Mouse (Mus musculus): ENCODE results near the gene Mrpl41.
"Not testable (repeated sequence)": the region's sequence is repeated elsewhere in the genome, so short reads cannot be mapped to it uniquely, and the experiment has no call there.

Mrpl41 gene

DNA sequence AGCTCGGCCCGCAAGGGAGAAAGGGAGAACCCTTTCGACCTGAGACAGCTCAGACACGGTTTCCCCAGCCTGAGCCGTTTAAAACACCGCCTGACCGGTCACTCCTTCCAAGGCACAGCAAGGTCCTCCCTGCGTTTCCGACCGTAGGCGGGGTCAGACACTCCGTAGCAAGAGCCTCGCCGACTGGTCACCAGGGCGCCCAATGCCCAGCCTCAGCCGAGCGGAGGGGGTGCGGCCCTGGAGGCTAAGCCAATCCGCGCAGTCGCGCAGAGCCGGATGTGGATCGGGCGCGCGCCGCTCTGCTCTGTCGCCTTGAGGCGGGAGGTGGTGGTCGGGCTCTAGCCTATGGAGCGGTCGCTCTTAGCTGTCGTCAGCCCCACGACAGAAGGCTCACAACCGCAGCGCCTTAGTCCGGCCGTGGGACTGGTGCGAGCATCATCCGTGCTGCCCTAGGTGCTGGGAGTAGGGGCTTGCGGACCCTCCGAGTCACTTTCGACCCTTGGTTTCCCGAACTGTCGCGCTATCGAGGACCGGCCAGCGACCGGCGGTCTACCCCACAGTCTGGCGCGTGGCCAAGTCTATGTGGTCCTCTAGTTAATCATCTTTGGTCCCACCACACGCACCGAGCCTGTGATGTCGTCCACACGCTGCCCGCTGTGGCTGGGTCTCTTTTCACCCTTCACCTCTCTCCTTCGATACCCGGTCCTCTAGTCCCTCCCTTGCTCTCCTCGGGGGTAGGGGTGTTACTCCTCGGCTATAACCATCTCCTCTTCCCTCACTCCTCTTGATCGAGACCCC, at the start of gene Mrpl41:
Gene Mrpl41, minus strand, starts transcription at position 193 of the 798 bp plus-strand sequence.
- peak; percentile 91 to 92 for DNase-seq (ENCODE audit: low read depth in 2 of 2, low spot score in 2 of 2)

DNA sequence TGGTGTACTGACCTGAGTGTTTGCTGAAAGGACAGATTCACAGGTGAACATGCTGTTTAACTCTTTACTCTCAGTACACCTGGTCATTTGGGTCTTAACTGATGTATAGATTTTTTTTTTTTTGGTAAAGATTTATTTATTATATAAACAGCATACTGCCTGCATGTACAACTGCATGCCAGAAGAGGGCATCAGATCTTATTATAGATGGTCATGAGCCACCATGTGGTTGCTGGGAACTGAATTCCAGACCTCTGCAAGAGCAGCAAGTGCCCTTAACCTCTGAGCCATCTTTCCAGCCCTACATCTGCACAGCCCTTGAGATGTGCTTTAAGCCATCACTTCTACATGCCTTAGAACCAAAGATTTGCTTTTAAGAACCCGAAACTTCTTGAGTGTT, 47.8 kb upstream of the Mrpl41 start:
- no peak for DNase-seq (ENCODE audit: low read depth in 2 of 2, low spot score in 2 of 2)

DNA sequence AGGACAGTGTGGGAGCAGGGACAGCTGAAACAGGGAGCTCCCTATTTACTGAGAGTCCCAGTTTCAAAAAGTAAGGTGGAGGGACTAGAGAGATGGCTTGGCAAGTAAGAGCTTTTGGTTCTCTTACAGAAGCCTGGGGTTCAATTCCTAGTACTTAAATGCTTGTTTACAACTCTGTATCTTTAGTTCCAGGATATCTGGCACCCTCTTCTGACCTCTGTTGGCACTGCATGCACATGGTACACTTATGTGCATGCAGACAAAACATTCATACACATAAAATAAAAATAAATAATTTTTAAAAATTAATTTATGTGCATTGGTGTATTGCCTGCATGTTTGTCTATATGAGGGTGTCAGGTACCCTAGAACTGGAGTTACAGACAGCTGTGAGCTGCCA, 33.4 kb upstream of the Mrpl41 start:
- no peak for DNase-seq (ENCODE audit: low read depth in 2 of 2, low spot score in 2 of 2)

- DNase-seq (ENCODE audit: low read depth in 2 of 2, low spot score in 2 of 2): no peak
Observed at GRCm38 (mm10) chr2:25006767-25007166, 31.9 kb upstream of the Mrpl41 start.

- no peak for DNase-seq (ENCODE audit: low read depth in 2 of 2, low spot score in 2 of 2)
Observed at GRCm38 (mm10) chr2:25003946-25004786, 29.3 kb upstream of the Mrpl41 start.

- DNase-seq (ENCODE audit: low read depth in 2 of 2, low spot score in 2 of 2): no peak
Observed at GRCm38 (mm10) chr2:25000544-25001235, 25.8 kb upstream of the Mrpl41 start.

DNA sequence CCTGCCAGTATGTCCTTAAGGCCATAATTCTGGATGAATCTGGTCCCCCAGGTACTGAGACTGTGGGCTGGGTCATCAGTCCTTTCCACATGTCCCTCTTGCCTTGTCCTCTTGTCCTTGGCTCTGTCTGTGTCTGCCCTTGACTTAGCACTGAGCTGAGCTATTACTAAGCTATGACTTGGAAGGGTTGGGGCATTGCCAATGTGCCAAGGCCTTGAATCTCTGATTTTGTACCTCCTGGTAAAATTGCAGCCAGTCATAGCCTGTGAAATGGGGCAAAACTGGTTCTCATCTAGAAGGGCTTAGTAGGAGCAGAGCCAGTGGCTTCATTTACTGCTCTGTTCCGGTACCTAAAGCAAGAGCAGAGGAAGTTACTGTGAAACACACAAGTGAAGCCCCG, 21.6 kb upstream of the Mrpl41 start:
- DNase-seq (ENCODE audit: low read depth in 2 of 2, low spot score in 2 of 2): no peak

GRCm38 (mm10) chr2:24995332-24995731, 20.4 kb upstream of the Mrpl41 start:
- no peak for DNase-seq (ENCODE audit: low read depth in 2 of 2, low spot score in 2 of 2)

DNA sequence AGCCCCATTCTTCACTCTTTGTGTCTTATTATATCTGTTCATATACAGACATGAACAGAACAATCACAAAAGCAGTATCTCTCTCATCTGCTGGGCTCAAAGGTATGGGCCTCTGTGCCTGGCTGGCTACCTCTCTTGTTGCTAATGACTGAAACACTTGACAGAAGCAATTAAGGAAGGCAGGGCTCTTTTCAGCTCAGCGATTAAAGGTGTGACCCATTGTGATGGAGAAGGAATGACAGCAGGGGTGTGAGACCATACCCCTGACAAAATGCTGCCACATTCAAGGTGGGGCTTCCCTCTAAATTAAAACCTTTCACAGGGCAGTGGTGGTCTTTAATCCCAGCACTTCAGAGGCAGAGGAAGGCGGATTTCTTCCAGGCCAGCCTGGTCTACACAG, 12.9 kb upstream of the Mrpl41 start:
- DNase-seq (ENCODE audit: low read depth in 2 of 2, low spot score in 2 of 2): no peak

DNA sequence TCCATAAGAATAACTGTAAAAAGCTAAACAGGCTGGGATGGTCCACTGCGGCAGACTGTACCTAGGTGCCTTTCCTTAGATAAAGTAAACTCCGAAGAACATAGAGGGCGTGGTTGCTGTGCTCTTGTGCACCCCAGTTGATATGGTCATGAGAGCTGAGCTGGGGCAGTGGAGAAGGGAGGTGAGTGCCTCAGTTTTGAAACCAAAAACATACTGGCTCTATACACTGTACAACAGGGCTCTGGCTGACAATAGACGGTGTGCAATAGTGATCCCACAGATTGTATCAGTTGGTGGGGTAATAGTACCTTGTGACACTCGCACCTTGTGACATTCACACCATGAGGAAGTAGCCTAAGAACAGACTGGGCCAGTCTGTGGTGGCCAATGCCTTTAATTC, 2.1 kb upstream of the Mrpl41 start:
- no peak for DNase-seq (ENCODE audit: low read depth in 2 of 2, low spot score in 2 of 2)

- peak; percentile 83 to 85 for DNase-seq (ENCODE audit: low read depth in 2 of 2, low spot score in 2 of 2)
Observed at GRCm38 (mm10) chr2:24975704-24976297, 903 bp upstream of the Mrpl41 start, which contains the start of gene Pnpla7. Gene Pnpla7, plus strand, starts transcription at chr2:24976033.

DNA sequence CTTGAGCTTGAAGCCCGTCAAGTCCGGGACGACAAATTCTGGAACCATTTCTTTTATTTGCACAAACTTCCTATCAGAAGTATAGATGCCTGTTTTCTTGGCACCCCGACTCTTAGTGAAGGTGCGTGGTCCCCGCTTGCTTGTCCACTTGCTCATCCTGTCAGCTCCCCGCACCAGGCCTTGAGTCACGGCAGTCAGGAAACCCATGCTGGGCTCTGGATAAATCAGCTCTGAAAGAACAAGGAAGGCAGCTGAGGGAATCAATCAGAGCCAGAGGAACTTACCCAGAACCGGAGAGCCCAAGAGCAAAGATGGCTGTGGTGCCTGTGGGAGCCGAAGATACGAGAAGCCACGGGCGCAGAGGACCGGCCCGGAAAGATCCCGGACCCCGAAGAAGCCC, 446 bp downstream of the Mrpl41 start:
- not testable (repeated sequence) for DNase-seq (ENCODE audit: low read depth in 2 of 2, low spot score in 2 of 2)

DNA sequence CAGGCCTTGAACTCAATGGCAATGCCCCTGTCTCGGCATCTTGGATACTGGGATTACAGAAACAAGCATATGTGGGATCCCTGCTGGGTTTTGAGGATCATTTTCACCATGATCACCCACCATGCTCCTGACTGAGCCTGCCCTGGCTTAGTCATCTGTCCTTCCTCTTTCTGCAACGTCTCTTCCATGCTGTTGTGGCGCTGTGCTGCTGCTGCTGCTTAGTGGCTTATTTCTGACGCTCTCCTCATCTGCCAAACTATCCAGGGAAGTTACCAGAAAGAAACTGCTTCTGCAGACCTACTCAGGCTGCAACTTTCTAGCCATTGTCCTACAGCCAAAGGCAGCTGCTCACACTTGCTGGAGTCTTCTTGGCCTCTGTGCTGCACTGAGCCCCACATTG, 4.5 kb downstream of the Mrpl41 start:
- no peak for DNase-seq (ENCODE audit: low read depth in 2 of 2, low spot score in 2 of 2)

GRCm38 (mm10) chr2:24962304-24963000, 12.4 kb downstream of the Mrpl41 start, which contains the start of gene Dph7:
Gene Dph7, plus strand, starts transcription at chr2:24962400.
- peak; percentile 81 to 87 for DNase-seq (ENCODE audit: low read depth in 2 of 2, low spot score in 2 of 2)

DNA sequence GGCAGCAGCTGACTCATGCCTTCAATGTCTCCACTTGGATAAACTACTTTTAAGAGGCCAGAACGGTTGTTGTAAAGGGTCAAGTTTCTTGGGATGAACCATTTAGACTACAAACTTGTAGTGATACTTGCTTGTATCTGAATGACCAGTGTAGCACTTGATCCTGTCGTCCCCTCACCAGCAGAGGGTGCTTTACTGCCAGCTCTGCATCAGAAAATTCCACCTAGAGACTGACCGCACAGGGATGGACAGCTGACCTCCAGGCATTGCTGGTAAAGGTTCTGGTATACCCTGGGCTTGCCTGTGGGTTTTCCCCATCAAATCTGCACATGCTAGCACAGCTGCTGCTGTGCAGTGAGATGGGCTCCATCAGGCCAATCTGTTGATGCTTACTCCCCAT, 14.0 kb downstream of the Mrpl41 start:
- DNase-seq (ENCODE audit: low read depth in 2 of 2, low spot score in 2 of 2): no peak

DNA sequence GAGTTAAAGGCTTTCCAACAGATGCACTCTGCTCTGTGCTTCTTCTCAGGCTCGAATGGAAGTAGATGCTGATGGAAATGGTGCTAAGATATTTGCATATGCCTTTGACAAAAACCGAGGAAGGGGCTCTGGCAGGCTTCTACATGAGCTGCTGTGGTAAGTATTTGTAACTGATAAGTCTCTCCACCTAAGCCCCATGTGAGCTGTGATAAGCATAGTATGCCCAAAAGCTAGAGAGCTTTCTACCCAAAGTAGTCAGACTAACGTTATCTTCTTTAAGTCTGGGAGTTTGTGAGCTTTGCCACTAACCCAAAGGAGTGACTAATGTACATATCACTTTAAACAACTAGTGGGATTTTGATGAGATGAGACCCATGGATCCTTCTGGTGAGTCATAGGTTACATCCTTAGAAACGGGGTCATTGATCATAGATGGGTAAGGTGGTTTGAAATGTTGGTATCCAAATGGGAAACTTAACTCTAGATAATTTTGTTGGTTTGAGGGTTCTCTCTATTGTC, 22.3 kb downstream of the Mrpl41 start:
- no peak for DNase-seq (ENCODE audit: low read depth in 2 of 2, low spot score in 2 of 2)

GRCm38 (mm10) chr2:24950189-24950535, 24.7 kb downstream of the Mrpl41 start:
- no peak for DNase-seq (ENCODE audit: low read depth in 2 of 2, low spot score in 2 of 2)

- peak; percentile 96 to 97 for DNase-seq (ENCODE audit: low read depth in 2 of 2, low spot score in 2 of 2)
Observed at GRCm38 (mm10) chr2:24949421-24950188, 25.3 kb downstream of the Mrpl41 start, which contains the start of gene Zmynd19. Gene Zmynd19, plus strand, starts transcription at chr2:24949792.

DNA sequence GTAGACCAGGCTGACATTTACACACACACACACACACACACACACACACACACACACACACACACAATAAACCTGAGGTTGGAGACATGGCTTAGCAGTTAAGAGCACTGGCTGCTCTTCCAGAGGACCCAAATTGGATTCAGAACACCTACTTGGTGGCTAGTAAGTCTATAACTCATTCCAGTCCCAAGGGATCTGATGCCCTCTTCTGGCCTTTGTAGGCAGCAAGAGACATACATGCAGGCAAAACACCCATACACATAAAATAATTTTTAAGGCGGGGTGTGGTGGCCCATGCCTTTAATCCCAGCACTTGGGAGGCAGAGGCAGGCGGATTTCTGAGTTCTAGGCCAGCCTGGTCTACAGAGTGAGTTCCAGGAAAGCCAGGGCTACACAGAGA, 30.6 kb downstream of the Mrpl41 start:
- DNase-seq (ENCODE audit: low read depth in 2 of 2, low spot score in 2 of 2): peak; percentile 13 to 20

DNA sequence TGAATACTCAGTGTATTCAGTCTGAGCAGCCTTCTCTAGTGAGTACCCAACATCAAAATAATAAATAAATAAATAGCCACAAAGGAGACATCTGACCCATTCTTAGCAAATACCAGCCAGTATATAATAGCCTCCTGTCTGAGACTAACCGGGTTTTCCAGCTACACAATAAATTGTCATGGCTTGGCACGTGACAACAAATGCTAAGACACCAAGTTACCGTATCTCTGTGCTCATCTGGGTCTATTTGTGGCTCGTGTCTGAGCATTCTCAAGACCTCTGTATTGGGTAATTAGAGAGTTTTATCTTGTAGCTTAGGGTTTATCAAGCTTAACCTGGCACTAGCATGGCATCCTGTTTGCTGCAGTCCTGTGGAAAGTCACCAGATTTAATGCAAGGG, 32.8 kb downstream of the Mrpl41 start:
- DNase-seq (ENCODE audit: low read depth in 2 of 2, low spot score in 2 of 2): no peak

All from CD8-positive naive resting alpha-beta T cell, adult 2 months (primary cell).